Mouse (Mus musculus) heart, adult 2 months (tissue): ENCODE measurements at regions not wholly inside any gene's neighbourhood (a gene's known extent, or its start where the extent isn't known, plus 50 kb on each side); places are given as distances from the start of the nearest gene placed in this dataset.

Experiments used
- DNase-seq, 2 experiments: peaks; one replicate each; pipeline ENCODE4 v3.0.0; 2021
- H3K27ac ChIP-seq: fragments of 200-600 bp; 2 replicates; pipeline ENCODE4 v1.8.1; 2022
- H3K27me3 ChIP-seq: fragments of 200-500 bp; 2 replicates; pipeline ENCODE4 v1.6.1; 2012; ENCODE audit warnings: mild to moderate bottlenecking, low read length, inconsistent platforms, mixed read lengths; ENCODE audit not compliant: control insufficient read depth, insufficient read depth
- H3K36me3 ChIP-seq: fragments of 200-500 bp; 2 replicates; pipeline ENCODE4 v1.6.1; 2012; ENCODE audit warnings: low read length, inconsistent platforms; ENCODE audit not compliant: control insufficient read depth, insufficient read depth
- H3K4me1 ChIP-seq: fragments of 200-500 bp; 2 replicates; pipeline ENCODE4 v1.6.1; 2011; ENCODE audit warnings: low read length; ENCODE audit not compliant: control insufficient read depth, insufficient read depth
- H3K4me3 ChIP-seq: fragments of 200-600 bp; 2 replicates; pipeline ENCODE4 v1.8.1; 2022
- H3K79me2 ChIP-seq: fragments of 200-500 bp; replicated peaks from 2 replicates; pipeline ENCODE4 v1.6.1; 2012; ENCODE audit warnings: mild to moderate bottlenecking, inconsistent platforms, low read length, moderate library complexity, mixed read lengths; ENCODE audit not compliant: control insufficient read depth, insufficient read depth
- H3K9ac ChIP-seq: fragments of 200-500 bp; 2 replicates; pipeline ENCODE4 v1.6.1; 2012; ENCODE audit warnings: low read depth, mild to moderate bottlenecking, control low read depth, inconsistent platforms, low read length, mixed read lengths
- CTCF ChIP-seq: fragments of 200-600 bp; IDR thresholded peaks from 2 replicates; pipeline ENCODE4 v1.8.1; 2022; ENCODE audit warnings: antibody characterized with exemption, mild to moderate bottlenecking, moderate library complexity
- EP300 ChIP-seq: fragments of 200-500 bp; IDR thresholded peaks from 2 replicates; pipeline ENCODE4 v1.6.1; 2011; ENCODE audit warnings: low read depth, low read length, control low read depth; ENCODE audit not compliant: insufficient read depth
- POLR2A ChIP-seq: fragments of 200-500 bp; IDR thresholded peaks from 2 replicates; pipeline ENCODE4 v1.6.1; 2011; ENCODE audit warnings: mild to moderate bottlenecking, low read depth, low read length, control low read depth; ENCODE audit not compliant: insufficient read depth
- WGBS: fragments of 180-500 bp; shearing (Covaris S2); methylation state at CpG from one replicate; pipeline ENCODE4 v1.1.7; 2018; 5-methylcytosine and 5-hydroxymethylcytosine counted together
- intact Hi-C: fragments of 180-260 bp; cut with DNase I; formaldehyde crosslinking; loops from one replicate; pipeline ENCODE4 v1.15.1; 2025

GRCm38 (mm10) chr13:18063677-18064076 is 70.5 kb upstream of the Yae1d1 start:
- Histone ChIP-seq H3K36me3 (no peaks in the 10 kb centered on the region; the same call in 1 of the 2 replicates), H3K4me3 (no peak overlapping the region), H3K27ac (peak overlapping the region; percentile 34; the same call in 1 of the 2 replicates), H3K9ac (no peak overlapping the region), H3K79me2 (no peaks in the 10 kb centered on the region), H3K27me3 (no peaks in the 10 kb centered on the region), H3K4me1 (no peaks in the 10 kb centered on the region; the same call in 1 of the 2 replicates)
- DNase-seq: peak in 1 of 2 experiments; percentile 4
- WGBS: 42% methylated on average over 8 of the region's 8 CpGs
- TF ChIP-seq EP300 (no peak), CTCF (no peak), POLR2A (no peak)
- intact Hi-C loops: no loop called here

GRCm38 (mm10) chr13:18060265-18060664 is 67.1 kb upstream of the Yae1d1 start:
- Histone ChIP-seq H3K4me3 (no peak overlapping the region), H3K9ac (no peak overlapping the region), H3K36me3 (no peaks in the 10 kb centered on the region; the same call in 1 of the 2 replicates), H3K79me2 (no peaks in the 10 kb centered on the region), H3K27me3 (no peaks in the 10 kb centered on the region), H3K27ac (no peak overlapping the region), H3K4me1 (no peaks in the 10 kb centered on the region; the same call in 1 of the 2 replicates)
- DNase-seq: no peak
- intact Hi-C loops: no loop called here
- no peak for TF ChIP-seq EP300
- TF ChIP-seq CTCF: no peak
- TF ChIP-seq POLR2A: no peak
- WGBS: 75% methylated on average over 2 of the region's 2 CpGs

- TF ChIP-seq EP300: no peak
- no peak for TF ChIP-seq POLR2A
- TF ChIP-seq CTCF: peak; percentile 85
- Histone ChIP-seq H3K27ac (no peak overlapping the region), H3K36me3 (no peaks in the 10 kb centered on the region), H3K4me3 (no peak overlapping the region), H3K27me3 (no peaks in the 10 kb centered on the region), H3K79me2 (no peaks in the 10 kb centered on the region), H3K9ac (no peak overlapping the region), H3K4me1 (no peaks in the 10 kb centered on the region)
- intact Hi-C loops: loop anchor here (2.0 to 10.0 kb wide), 3 partner anchors 117 to 657 kb away; partner anchors contain the start of gene Vps41
- peak in 1 of 2 experiments; percentile 13 for DNase-seq
- WGBS: 27% methylated on average over 8 of the region's 8 CpGs
These were observed 64.2 kb upstream of the Yae1d1 start for GRCm38 (mm10) chr13:18057231-18057912.

- Histone ChIP-seq H3K4me3 (no peak overlapping the region), H3K79me2 (no peaks in the 10 kb centered on the region), H3K36me3 (no peaks in the 10 kb centered on the region), H3K4me1 (no peaks in the 10 kb centered on the region), H3K27ac (no peak overlapping the region), H3K9ac (no peak overlapping the region), H3K27me3 (no peaks in the 10 kb centered on the region)
- 62% methylated on average over 3 of the region's 3 CpGs for WGBS
- intact Hi-C loops: loop anchor here (2.0 to 10.0 kb wide), 3 partner anchors 118 to 658 kb away; partner anchors contain the start of gene Vps41
- no peak for TF ChIP-seq POLR2A
- TF ChIP-seq CTCF: no peak
- no peak for TF ChIP-seq EP300
- DNase-seq: no peak
These were observed 63.7 kb upstream of the Yae1d1 start for GRCm38 (mm10) chr13:18056816-18057215.

- no peak for TF ChIP-seq POLR2A
- no peak for TF ChIP-seq EP300
- no peak for TF ChIP-seq CTCF
- H3K9ac ChIP-seq: no peak overlapping the region
- H3K27me3 ChIP-seq: no peaks in the 10 kb centered on the region
- WGBS: 79% methylated on average over 6 of the region's 6 CpGs
- no peak overlapping the region for H3K27ac ChIP-seq
- intact Hi-C loops: no loop called here
- no peaks in the 10 kb centered on the region for H3K4me1 ChIP-seq
- H3K4me3 ChIP-seq: no peak overlapping the region
- no peaks in the 10 kb centered on the region for H3K36me3 ChIP-seq
- H3K79me2 ChIP-seq: no peaks in the 10 kb centered on the region
- DNase-seq: no peak
These were observed 50.0 kb upstream of the Yae1d1 start for GRCm38 (mm10) chr13:18043154-18043553.
